Mouse (Mus musculus) heart, embryonic 14.5 days (tissue): ENCODE data around the gene Phf13. TPM values are rescaled to one million over a fixed set of nuclear protein-coding genes. Genes with fewer than 3 reads are reported as not detected.

Source experiments
- ATAC-seq: fragments of 200-750 bp; cut with Nextera tagmentation; 2 replicates; pipeline ENCODE4 v1.8.0; 2017; ENCODE audit warnings: low read depth, moderate TSS enrichment; ENCODE audit not compliant: insufficient number of reproducible peaks, insufficient read depth, low FRiP score
- H3K27ac ChIP-seq, 2 experiments: fragments of 200-500 bp in 1 of 2; fragments of 300-500 bp in 1 of 2; sonication (generic) in 1 of 2; replicated peaks in 1 of 2; 2 replicates each; pipeline ENCODE4 v1.5.1; 2012 to 2014; ENCODE audit warnings: low read depth in 2 of 2, low read length in 2 of 2, control low read depth in 1 of 2, mild to moderate bottlenecking in 1 of 2, mixed read lengths in 1 of 2; ENCODE audit not compliant: control insufficient read depth in 1 of 2, insufficient read depth in 1 of 2
- H3K27me3 ChIP-seq: fragments of 300-500 bp; sonication (generic); 2 replicates; pipeline ENCODE4 v1.6.1; 2014; ENCODE audit warnings: mild to moderate bottlenecking, low read length, control low read depth; ENCODE audit not compliant: control insufficient read depth, insufficient read depth
- H3K36me3 ChIP-seq: fragments of 300-500 bp; sonication (generic); 2 replicates; pipeline ENCODE4 v1.6.1; 2014; ENCODE audit warnings: mild to moderate bottlenecking, control low read depth, low read length, mixed read lengths; ENCODE audit not compliant: control insufficient read depth, insufficient read depth
- H3K4me1 ChIP-seq, 2 experiments: fragments of 200-500 bp in 1 of 2; fragments of 300-500 bp in 1 of 2; sonication (generic) in 1 of 2; 2 replicates each; pipeline ENCODE4 v1.6.1; 2012 to 2014; ENCODE audit warnings: low read length in 2 of 2, control low read depth in 1 of 2, mixed read lengths in 1 of 2; ENCODE audit not compliant: control insufficient read depth in 2 of 2, insufficient read depth in 2 of 2
- H3K4me2 ChIP-seq: fragments of 300-500 bp; sonication (generic); 2 replicates; pipeline ENCODE4 v1.6.1; 2014; ENCODE audit warnings: mild to moderate bottlenecking, low read length
- H3K4me3 ChIP-seq, 2 experiments: fragments of 200-500 bp in 1 of 2; fragments of 300-500 bp in 1 of 2; sonication (generic) in 1 of 2; 2 replicates each; pipeline ENCODE4 v1.5.1; 2012 to 2014; ENCODE audit warnings: low read length in 2 of 2, mild to moderate bottlenecking in 2 of 2, control low read depth in 1 of 2, low read depth in 1 of 2, moderate library complexity in 1 of 2; ENCODE audit not compliant: control insufficient read depth in 1 of 2, insufficient read depth in 1 of 2
- H3K9ac ChIP-seq: fragments of 300-500 bp; sonication (generic); 2 replicates; pipeline ENCODE4 v1.6.1; 2014; ENCODE audit warnings: mild to moderate bottlenecking, low read length
- H3K9me3 ChIP-seq: fragments of 300-500 bp; sonication (generic); 2 replicates; pipeline ENCODE4 v1.6.1; 2016; ENCODE audit warnings: low read length, control low read depth; ENCODE audit not compliant: control insufficient read depth
- WGBS: fragments of 180-500 bp; shearing (Covaris S2); extraction: QIAGEN DNeasy Blood & Tissue Kit; methylation state at CpG from one replicate; pipeline ENCODE4 v1.1.7; 2014; 5-methylcytosine and 5-hydroxymethylcytosine counted together
- polyA plus RNA-seq: library from polyadenylated mRNA; unstranded; fragments of >200 nt; fragmentation: Nextera tagmentation; extraction: Ambion mirVana; gene quantifications from 2 replicates; pipeline ENCODE4 v1.2.1, GENCODE M21; 2014

Phf13 gene
- polyA plus RNA-seq, 1 experiment from 2014 or later: 14.8 TPM

- 7% methylated on average over 8 of the region's 8 CpGs for WGBS
- Histone ChIP-seq H3K4me3 (peak overlapping the region; percentile 69 to 91), H3K36me3 (peaks cover 7% of the 10 kb centered on the region), H3K9me3 (no peaks in the 10 kb centered on the region), H3K4me2 (peak overlapping the region; percentile 78), H3K27ac (peak overlapping the region; percentile 96 to 97), H3K4me1 (peaks cover 31 to 38% of the 10 kb centered on the region in 2 experiments), H3K9ac (peak overlapping the region; percentile 91), H3K27me3 (no peaks in the 10 kb centered on the region)
- ATAC-seq: no peak; the same call in 1 of the 2 replicates
Measured at GRCm38 (mm10) chr4:152007481-152008147, 11.6 kb upstream of the Phf13 start.

- no peaks in the 10 kb centered on the region for H3K36me3 ChIP-seq
- H3K27ac ChIP-seq: peak overlapping the region; percentile 96 to 97
- H3K4me3 ChIP-seq: no peak overlapping the region; a peak in 1 of 4 replicates
- WGBS: 39% methylated on average over 3 of the region's 3 CpGs
- H3K4me1 ChIP-seq: peaks cover 25 to 30% of the 10 kb centered on the region in 2 experiments
- no peak overlapping the region; the same call in 1 of the 2 replicates for H3K9ac ChIP-seq
- peak overlapping the region; percentile 78 for H3K4me2 ChIP-seq
- H3K9me3 ChIP-seq: no peaks in the 10 kb centered on the region
- no peaks in the 10 kb centered on the region for H3K27me3 ChIP-seq
- ATAC-seq: no peak
Measured at GRCm38 (mm10) chr4:152006812-152007211, 10.8 kb upstream of the Phf13 start.

GRCm38 (mm10) chr4:152006137-152006536 is 10.1 kb upstream of the Phf13 start:
- H3K27ac ChIP-seq: peak overlapping the region in 1 of 2 experiments; percentile 96; a peak in 1 of 4 replicates
- 74% methylated on average over 6 of the region's 6 CpGs for WGBS

GRCm38 (mm10) chr4:152002063-152002462 is 6.0 kb upstream of the Phf13 start:
- no peaks in the 10 kb centered on the region for H3K9me3 ChIP-seq
- no peak overlapping the region for H3K4me3 ChIP-seq
- no peaks in the 10 kb centered on the region for H3K36me3 ChIP-seq
- 90% methylated on average over 3 of the region's 3 CpGs for WGBS
- no peak for ATAC-seq
- H3K9ac ChIP-seq: no peak overlapping the region
- H3K27ac ChIP-seq: no peak overlapping the region
- H3K27me3 ChIP-seq: no peaks in the 10 kb centered on the region
- peaks cover 8 to 10% of the 10 kb centered on the region in 2 experiments for H3K4me1 ChIP-seq
- H3K4me2 ChIP-seq: no peak overlapping the region

More at GRCm38 (mm10) chr4:152006137-152006536, 10.1 kb upstream of the Phf13 start:
- Histone ChIP-seq H3K9ac (no peak overlapping the region), H3K4me1 (peaks cover 20 to 23% of the 10 kb centered on the region in 2 experiments), H3K9me3 (no peaks in the 10 kb centered on the region), H3K27me3 (no peaks in the 10 kb centered on the region), H3K4me3 (no peak overlapping the region), H3K4me2 (no peak overlapping the region), H3K36me3 (no peaks in the 10 kb centered on the region)
- ATAC-seq: no peak

GRCm38 (mm10) chr4:152001335-152001734 is 5.3 kb upstream of the Phf13 start:
- H3K4me3 ChIP-seq: no peak overlapping the region
- no peak overlapping the region for H3K9ac ChIP-seq
- peaks cover 5 to 7% of the 10 kb centered on the region in 2 experiments; a peak in 3 of 4 replicates for H3K4me1 ChIP-seq
- no peak overlapping the region for H3K4me2 ChIP-seq
- H3K27me3 ChIP-seq: no peaks in the 10 kb centered on the region
- WGBS: 63% methylated on average over 4 of the region's 4 CpGs
- H3K36me3 ChIP-seq: no peaks in the 10 kb centered on the region
- no peak for ATAC-seq
- no peak overlapping the region for H3K27ac ChIP-seq
- no peaks in the 10 kb centered on the region for H3K9me3 ChIP-seq

- Histone ChIP-seq H3K4me1 (peaks cover 5 to 7% of the 10 kb centered on the region in 2 experiments; a peak in 3 of 4 replicates), H3K27ac (no peak overlapping the region), H3K36me3 (no peaks in the 10 kb centered on the region), H3K9ac (no peak overlapping the region), H3K9me3 (no peaks in the 10 kb centered on the region), H3K4me2 (no peak overlapping the region), H3K27me3 (no peaks in the 10 kb centered on the region), H3K4me3 (no peak overlapping the region)
- WGBS: 30% methylated on average over 4 of the region's 4 CpGs
- ATAC-seq: no peak
Measured at GRCm38 (mm10) chr4:152000906-152001305, 4.8 kb upstream of the Phf13 start.

- no peak overlapping the region for H3K4me2 ChIP-seq
- peaks cover 5 to 7% of the 10 kb centered on the region in 2 experiments; a peak in 3 of 4 replicates for H3K4me1 ChIP-seq
- no peak for ATAC-seq
- H3K36me3 ChIP-seq: no peaks in the 10 kb centered on the region
- H3K27me3 ChIP-seq: no peaks in the 10 kb centered on the region
- no peak overlapping the region for H3K9ac ChIP-seq
- no peak overlapping the region for H3K27ac ChIP-seq
- H3K9me3 ChIP-seq: no peaks in the 10 kb centered on the region
- 61% methylated on average over 3 of the region's 3 CpGs for WGBS
- H3K4me3 ChIP-seq: no peak overlapping the region
Measured at GRCm38 (mm10) chr4:151999481-151999880, 3.4 kb upstream of the Phf13 start.
